Mouse (Mus musculus): Measurements from ENCODE around the gene Nyap2. TPM values are rescaled to one million over a fixed set of nuclear protein-coding genes. Genes with fewer than 3 reads are reported as not detected.
A peak's percentile ranks its signal among the peaks of the same experiment; 100 is the strongest.
"Not testable (repeated sequence)": the region's sequence is repeated elsewhere in the genome, so short reads cannot be mapped to it uniquely, and the experiment has no call there.

Gene Nyap2
- polyA plus RNA-seq, 1 experiment from 2014 or later: 0.04 TPM

DNA sequence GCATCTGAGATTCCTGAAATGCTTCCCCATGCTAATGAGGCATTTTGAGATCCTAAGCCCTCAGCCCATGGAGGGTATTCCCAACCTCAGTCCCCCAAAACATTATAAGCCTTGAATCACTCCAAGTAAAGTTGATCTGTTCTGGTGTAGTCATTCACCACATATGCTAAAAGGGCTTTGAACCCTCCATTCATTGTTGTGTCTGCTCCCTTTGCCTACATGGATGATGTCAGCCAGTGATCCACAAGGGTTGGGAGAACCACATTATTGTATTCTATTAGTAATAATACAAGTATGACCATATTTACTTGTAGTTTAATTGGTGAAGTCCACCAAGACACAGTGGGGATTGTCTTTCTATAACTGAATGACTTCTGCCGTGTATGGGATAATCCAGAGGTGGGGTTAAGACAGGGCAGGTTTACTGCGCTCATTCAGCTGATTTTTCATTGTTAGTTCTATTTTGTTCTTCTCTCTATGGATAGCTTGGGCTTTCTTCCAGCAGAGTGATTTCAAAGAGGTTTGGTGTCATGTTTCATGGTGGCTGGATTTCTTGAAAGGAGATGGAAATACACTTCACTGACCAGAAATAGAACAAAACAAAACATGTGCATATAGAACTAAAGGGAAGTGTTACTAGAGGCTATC is 155.1 kb downstream of the Nyap2 start:
- H3K27ac ChIP-seq (ENCODE audit: low read depth, low read length): peak overlapping the region; percentile 24; the same call in 1 of the 2 replicates
- no peak overlapping the region for H3K4me3 ChIP-seq (ENCODE audit: low read depth, low read length)
- H3K4me2 ChIP-seq: no peak overlapping the region
- H3K27me3 ChIP-seq (ENCODE audit: control insufficient read depth, insufficient read depth, low read length): no peaks in the 10 kb centered on the region
- H3K9ac ChIP-seq (ENCODE audit: low read depth, low read length): no peak overlapping the region
- ATAC-seq (replicated peaks; ENCODE audit: insufficient number of reproducible peaks, low FRiP score, low TSS enrichment): no peak
- H3K9me3 ChIP-seq (replicated peaks; ENCODE audit: control insufficient read depth, low read length): no peaks in the 10 kb centered on the region
- H3K4me1 ChIP-seq (ENCODE audit: control insufficient read depth, insufficient read depth, low read length): no peaks in the 10 kb centered on the region; the same call in 1 of the 2 replicates
- WGBS (ENCODE audit: insufficient replicate concordance): 64% methylated on average over 2 of the region's 2 CpGs
- H3K36me3 ChIP-seq (ENCODE audit: control insufficient read depth, insufficient read depth, low read length): no peaks in the 10 kb centered on the region

GRCm38 (mm10) chr1:81232407-81232789 is 155.6 kb downstream of the Nyap2 start:
- not testable (repeated sequence) for H3K27ac ChIP-seq (ENCODE audit: low read depth, low read length); H3K27me3 ChIP-seq (ENCODE audit: control insufficient read depth, insufficient read depth, low read length); H3K4me1 ChIP-seq (ENCODE audit: control insufficient read depth, insufficient read depth, low read length); H3K36me3 ChIP-seq (ENCODE audit: control insufficient read depth, insufficient read depth, low read length); H3K4me2 ChIP-seq; H3K4me3 ChIP-seq (ENCODE audit: low read depth, low read length); H3K9me3 ChIP-seq (replicated peaks; ENCODE audit: control insufficient read depth, low read length); ATAC-seq (replicated peaks; ENCODE audit: insufficient number of reproducible peaks, low FRiP score, low TSS enrichment); H3K9ac ChIP-seq (ENCODE audit: low read depth, low read length)
- 81% methylated on average over 5 of the region's 5 CpGs for WGBS (ENCODE audit: insufficient replicate concordance)

- H3K27me3 ChIP-seq (ENCODE audit: control insufficient read depth, insufficient read depth, low read length): no peaks in the 10 kb centered on the region
- H3K4me1 ChIP-seq (ENCODE audit: control insufficient read depth, insufficient read depth, low read length): no peaks in the 10 kb centered on the region
- no peak for ATAC-seq (replicated peaks; ENCODE audit: insufficient number of reproducible peaks, low FRiP score, low TSS enrichment)
- no peak overlapping the region for H3K27ac ChIP-seq (ENCODE audit: low read depth, low read length)
- H3K4me3 ChIP-seq (ENCODE audit: low read depth, low read length): no peak overlapping the region
- 75% methylated on average over 3 of the region's 3 CpGs for WGBS (ENCODE audit: insufficient replicate concordance)
- no peak overlapping the region for H3K9ac ChIP-seq (ENCODE audit: low read depth, low read length)
- no peaks in the 10 kb centered on the region for H3K9me3 ChIP-seq (replicated peaks; ENCODE audit: control insufficient read depth, low read length)
- H3K36me3 ChIP-seq (ENCODE audit: control insufficient read depth, insufficient read depth, low read length): no peaks in the 10 kb centered on the region
- no peak overlapping the region for H3K4me2 ChIP-seq
Observed at GRCm38 (mm10) chr1:81248447-81249205, 171.9 kb downstream of the Nyap2 start.

GRCm38 (mm10) chr1:81250068-81250467 is 173.3 kb downstream of the Nyap2 start:
- 88% methylated on average over 11 of the region's 11 CpGs for WGBS (ENCODE audit: insufficient replicate concordance)
- H3K27me3 ChIP-seq (ENCODE audit: control insufficient read depth, insufficient read depth, low read length): no peaks in the 10 kb centered on the region
- H3K4me3 ChIP-seq (ENCODE audit: low read depth, low read length): no peak overlapping the region
- no peaks in the 10 kb centered on the region for H3K9me3 ChIP-seq (replicated peaks; ENCODE audit: control insufficient read depth, low read length)
- no peak overlapping the region for H3K4me2 ChIP-seq
- H3K27ac ChIP-seq (ENCODE audit: low read depth, low read length): no peak overlapping the region
- no peak overlapping the region for H3K9ac ChIP-seq (ENCODE audit: low read depth, low read length)
- no peaks in the 10 kb centered on the region for H3K4me1 ChIP-seq (ENCODE audit: control insufficient read depth, insufficient read depth, low read length)
- no peak for ATAC-seq (replicated peaks; ENCODE audit: insufficient number of reproducible peaks, low FRiP score, low TSS enrichment)
- H3K36me3 ChIP-seq (ENCODE audit: control insufficient read depth, insufficient read depth, low read length): no peaks in the 10 kb centered on the region

DNA sequence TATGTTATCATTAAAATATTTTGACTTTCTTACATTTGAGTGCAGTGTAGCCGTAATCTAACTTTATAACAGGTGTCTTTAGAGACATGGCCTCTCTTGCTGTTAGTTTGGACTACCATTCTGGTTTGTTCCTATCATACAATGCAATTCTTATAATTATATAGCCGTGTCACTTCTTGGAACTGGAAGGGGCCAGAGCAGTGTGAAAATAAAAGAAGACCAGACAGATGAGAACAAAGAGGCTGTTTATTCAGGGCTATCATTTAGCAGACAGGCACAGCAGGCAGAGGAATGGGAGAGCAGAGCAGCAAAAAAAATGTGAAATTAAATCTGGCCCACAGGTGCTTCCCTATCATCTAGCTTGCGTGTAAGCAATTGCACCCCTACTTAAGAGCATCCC is 189.7 kb downstream of the Nyap2 start:
- WGBS (ENCODE audit: insufficient replicate concordance): 77% methylated on average over 3 of the region's 3 CpGs
- H3K9ac ChIP-seq (ENCODE audit: low read depth, low read length): no peak overlapping the region
- no peak for ATAC-seq (replicated peaks; ENCODE audit: insufficient number of reproducible peaks, low FRiP score, low TSS enrichment)
- H3K27ac ChIP-seq (ENCODE audit: low read depth, low read length): no peak overlapping the region
- no peaks in the 10 kb centered on the region for H3K27me3 ChIP-seq (ENCODE audit: control insufficient read depth, insufficient read depth, low read length)
- H3K9me3 ChIP-seq (replicated peaks; ENCODE audit: control insufficient read depth, low read length): no peaks in the 10 kb centered on the region
- H3K36me3 ChIP-seq (ENCODE audit: control insufficient read depth, insufficient read depth, low read length): no peaks in the 10 kb centered on the region
- H3K4me1 ChIP-seq (ENCODE audit: control insufficient read depth, insufficient read depth, low read length): no peaks in the 10 kb centered on the region
- no peak overlapping the region for H3K4me3 ChIP-seq (ENCODE audit: low read depth, low read length)
- no peak overlapping the region for H3K4me2 ChIP-seq

- ATAC-seq (replicated peaks; ENCODE audit: insufficient number of reproducible peaks, low FRiP score, low TSS enrichment): no peak
- Histone ChIP-seq H3K4me2 (no peak overlapping the region), H3K27ac (ENCODE audit: low read depth, low read length) (no peak overlapping the region), H3K9me3 (replicated peaks; ENCODE audit: control insufficient read depth, low read length) (no peaks in the 10 kb centered on the region), H3K4me1 (ENCODE audit: control insufficient read depth, insufficient read depth, low read length) (no peaks in the 10 kb centered on the region), H3K4me3 (ENCODE audit: low read depth, low read length) (no peak overlapping the region), H3K36me3 (ENCODE audit: control insufficient read depth, insufficient read depth, low read length) (no peaks in the 10 kb centered on the region), H3K27me3 (ENCODE audit: control insufficient read depth, insufficient read depth, low read length) (no peaks in the 10 kb centered on the region), H3K9ac (ENCODE audit: low read depth, low read length) (no peak overlapping the region)
- 43% methylated on average over 9 of the region's 9 CpGs for WGBS (ENCODE audit: insufficient replicate concordance)
Observed at GRCm38 (mm10) chr1:81280978-81281377, 204.2 kb downstream of the Nyap2 start.

GRCm38 (mm10) chr1:81285633-81286032 is 208.9 kb downstream of the Nyap2 start:
- Histone ChIP-seq H3K27ac (ENCODE audit: low read depth, low read length) (no peak overlapping the region), H3K9me3 (replicated peaks; ENCODE audit: control insufficient read depth, low read length) (no peaks in the 10 kb centered on the region), H3K4me3 (ENCODE audit: low read depth, low read length) (no peak overlapping the region), H3K9ac (ENCODE audit: low read depth, low read length) (no peak overlapping the region), H3K4me1 (ENCODE audit: control insufficient read depth, insufficient read depth, low read length) (no peaks in the 10 kb centered on the region), H3K27me3 (ENCODE audit: control insufficient read depth, insufficient read depth, low read length) (no peaks in the 10 kb centered on the region), H3K36me3 (ENCODE audit: control insufficient read depth, insufficient read depth, low read length) (no peaks in the 10 kb centered on the region), H3K4me2 (no peak overlapping the region)
- WGBS (ENCODE audit: insufficient replicate concordance): 70% methylated on average over 3 of the region's 3 CpGs
- no peak for ATAC-seq (replicated peaks; ENCODE audit: insufficient number of reproducible peaks, low FRiP score, low TSS enrichment)

DNA sequence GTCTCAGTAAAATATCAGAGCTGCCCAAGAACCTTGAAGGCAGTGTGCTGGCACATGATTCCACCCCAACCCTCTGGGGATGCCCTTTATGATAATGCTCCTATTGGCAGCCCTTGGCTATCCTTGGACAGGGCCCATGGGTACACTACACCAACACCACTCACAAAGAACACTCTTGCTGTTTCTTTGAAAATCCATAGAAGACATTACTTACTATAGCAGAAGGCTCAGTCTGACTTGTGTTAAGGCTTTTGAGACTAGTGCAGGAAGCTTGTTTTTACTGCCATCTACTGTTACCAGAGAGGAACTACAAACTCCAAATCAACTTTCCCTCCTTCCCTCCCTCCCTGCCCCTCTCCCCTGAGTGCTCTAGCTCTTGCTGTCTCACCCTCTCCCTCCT is 210.3 kb downstream of the Nyap2 start:
- Histone ChIP-seq H3K4me1 (ENCODE audit: control insufficient read depth, insufficient read depth, low read length) (no peaks in the 10 kb centered on the region), H3K36me3 (ENCODE audit: control insufficient read depth, insufficient read depth, low read length) (no peaks in the 10 kb centered on the region)
- ATAC-seq (replicated peaks; ENCODE audit: insufficient number of reproducible peaks, low FRiP score, low TSS enrichment): no peak

DNA sequence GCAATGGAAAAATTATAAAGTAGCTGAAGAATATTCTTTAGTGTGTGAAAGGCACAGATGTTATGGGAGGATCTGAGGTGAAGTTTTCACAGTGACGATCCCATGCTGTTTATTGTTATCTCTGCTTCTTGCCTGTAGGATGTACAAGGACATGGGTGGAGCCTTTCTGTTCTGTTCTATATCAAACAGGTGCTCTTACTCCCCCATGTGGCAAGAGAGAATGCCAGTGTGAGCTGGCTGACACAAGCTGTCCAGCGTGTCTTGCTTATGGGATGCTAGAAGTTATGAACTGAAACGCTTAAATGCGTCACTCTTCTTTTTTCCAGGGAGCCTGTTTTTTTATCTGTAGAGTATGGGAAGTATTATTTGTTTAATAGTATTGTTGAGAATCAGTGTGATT is 224.0 kb downstream of the Nyap2 start:
- H3K4me2 ChIP-seq: no peak overlapping the region
- H3K27ac ChIP-seq (ENCODE audit: low read depth, low read length): no peak overlapping the region
- ATAC-seq (replicated peaks; ENCODE audit: insufficient number of reproducible peaks, low FRiP score, low TSS enrichment): no peak
- no peaks in the 10 kb centered on the region for H3K4me1 ChIP-seq (ENCODE audit: control insufficient read depth, insufficient read depth, low read length)
- no peaks in the 10 kb centered on the region for H3K36me3 ChIP-seq (ENCODE audit: control insufficient read depth, insufficient read depth, low read length)
- no peak overlapping the region for H3K4me3 ChIP-seq (ENCODE audit: low read depth, low read length)
- no peaks in the 10 kb centered on the region for H3K9me3 ChIP-seq (replicated peaks; ENCODE audit: control insufficient read depth, low read length)
- no peaks in the 10 kb centered on the region for H3K27me3 ChIP-seq (ENCODE audit: control insufficient read depth, insufficient read depth, low read length)
- 54% methylated on average over 4 of the region's 4 CpGs for WGBS (ENCODE audit: insufficient replicate concordance)
- no peak overlapping the region for H3K9ac ChIP-seq (ENCODE audit: low read depth, low read length)

More for the DNA sequence above, 210.3 kb downstream of the Nyap2 start:
- H3K4me2 ChIP-seq: no peak overlapping the region
- no peak overlapping the region for H3K4me3 ChIP-seq (ENCODE audit: low read depth, low read length)
- H3K27ac ChIP-seq (ENCODE audit: low read depth, low read length): no peak overlapping the region
- H3K9ac ChIP-seq (ENCODE audit: low read depth, low read length): no peak overlapping the region
- H3K9me3 ChIP-seq (replicated peaks; ENCODE audit: control insufficient read depth, low read length): no peaks in the 10 kb centered on the region
- no peaks in the 10 kb centered on the region for H3K27me3 ChIP-seq (ENCODE audit: control insufficient read depth, insufficient read depth, low read length)
